Mouse (Mus musculus): ENCODE results near the gene Rcn3.

DNA sequence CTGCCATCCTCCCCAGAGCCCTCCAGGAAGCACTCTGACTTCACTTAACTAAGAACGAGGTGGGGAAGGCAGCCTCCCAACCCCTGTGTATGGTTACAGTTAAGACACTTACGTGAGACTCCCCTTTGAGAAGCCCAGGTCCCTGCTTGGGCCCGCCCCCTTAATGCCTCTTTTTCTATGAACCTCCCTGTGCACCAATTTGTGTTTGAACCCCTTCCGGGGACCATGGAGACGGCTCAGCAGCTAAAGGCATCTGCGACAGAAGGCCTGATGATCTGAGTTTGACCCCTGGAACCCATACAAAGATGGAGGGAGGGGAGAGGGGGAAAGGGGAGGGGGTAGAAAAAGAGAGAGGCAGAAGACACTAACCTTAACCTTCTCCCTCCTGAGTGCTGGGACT is 14.4 kb upstream of the Rcn3 start:
- no peak for TF ChIP-seq CTCF (IDR thresholded peaks at IDR 0.05; ENCODE audit: low read depth, low read length)
- TF ChIP-seq POLR2A (IDR thresholded peaks at IDR 0.05; ENCODE audit: borderline replicate concordance, low read depth, low read length): no peak

Data from bone marrow macrophage, adult 2 months (primary cell).